Comparison of ENCODE assay signal across 8 mouse cellular contexts in the genomic region with DNA sequence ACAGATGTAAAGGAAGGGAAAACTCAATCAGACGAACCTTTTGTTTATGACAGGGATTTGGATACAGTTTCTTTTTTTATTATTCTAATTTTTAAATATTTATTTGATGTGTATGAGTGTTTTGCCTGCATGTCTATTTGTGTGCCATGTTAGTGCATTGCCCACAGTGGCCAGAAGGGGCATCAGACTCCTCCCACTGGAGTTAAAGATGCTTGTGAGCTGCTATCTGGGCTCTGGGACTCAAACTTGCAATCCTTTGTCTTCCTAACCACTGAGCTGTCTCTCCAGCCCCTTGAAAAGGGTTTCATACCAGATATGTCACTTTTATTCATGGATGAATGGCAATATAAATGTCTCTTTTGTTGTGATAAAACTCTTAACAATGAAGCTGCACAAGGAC.
A peak's percentile ranks its signal among the peaks of the same experiment; 100 is the strongest.
DNase-seq lines count a peak whose midpoint lies in the region; ATAC-seq and TF ChIP-seq lines count a peak whose summit lies in the region.
"Had no signal": no experiment of that assay in that cellular context is flagged by ENCODE, and none has a peak within 500 bp of the region (broad histone marks: within the 10 kb centered on the region; RNA-seq: fewer than 3 reads in every experiment).

No protein-coding gene starts in this region.

- intact Hi-C loops in left cerebral cortex, adult 2 months (cut with DNase I), result no loop called here
- intact Hi-C loops in left cerebral cortex, postnatal 36 days (cut with DNase I), result no loop called here
- intact Hi-C loops in left cerebral cortex, postnatal 14 days (cut with DNase I), result no loop called here

- TF ChIP-seq CTCF in left cerebral cortex, adult 2 months (IDR thresholded peaks at IDR 0.05), result peak; percentile 53
- TF ChIP-seq CTCF in cortical plate, adult 2 months (IDR thresholded peaks at IDR 0.05; ENCODE audit: extremely low read depth, insufficient read depth, low read length), result peak; percentile 49

- TF ChIP-seq POLR2A in cortical plate, adult 2 months (IDR thresholded peaks at IDR 0.05; ENCODE audit: extremely low read depth, insufficient read depth, low read length), result no peak

- no peak overlapping the region for H3K27ac ChIP-seq in left cerebral cortex, adult 2 months
- H3K27ac ChIP-seq in cortical plate, adult 2 months (ENCODE audit: insufficient read depth, low read length), result no peak overlapping the region
- H3K27ac ChIP-seq: heart, embryonic 13.5 days had no signal

- no peaks in the 10 kb centered on the region for H3K4me1 ChIP-seq in cortical plate, adult 2 months (ENCODE audit: control insufficient read depth, insufficient read depth, low read length)

- H3K4me3 ChIP-seq in left cerebral cortex, adult 2 months, result no peak overlapping the region
- no peak overlapping the region for H3K4me3 ChIP-seq in cortical plate, adult 2 months (ENCODE audit: insufficient read depth, low read length)
- H3K4me3 ChIP-seq: heart, embryonic 13.5 days had no signal

- peak; percentile 60; the same call in 1 of the 2 replicates for ATAC-seq in megakaryocyte-erythroid progenitor cell, adult 5-6 weeks (replicated peaks; ENCODE audit: low FRiP score, low TSS enrichment, poor library complexity, severe bottlenecking)

- DNase-seq in left cerebral cortex, adult 2 months (ENCODE audit: extremely low spot score in 1 of 2, low spot score in 2 of 2), result no peak
- DNase-seq in left cerebral cortex, postnatal 36 days (ENCODE audit: low spot score in 2 of 2), result no peak
- DNase-seq in NIH3T3 (ENCODE audit: low read depth) (peak; percentile 31), adipocyte (ENCODE audit: low spot score) (no peak)
- no peak for DNase-seq in left cerebral cortex, postnatal 14 days (ENCODE audit: low spot score in 2 of 2)
